Mouse (Mus musculus) spleen, postnatal 14 days (tissue): ENCODE data around the gene Gm11758.
"Not testable (repeated sequence)": the region's sequence is repeated elsewhere in the genome, so short reads cannot be mapped to it uniquely, and the experiment has no call there.

ENCODE experiments used
- DNase-seq, 2 experiments: peaks; one replicate each; pipeline ENCODE4 v3.0.0; 2021 to 2022; ENCODE audit warnings: low spot score in 2 of 2

The Gm11758 gene

DNA sequence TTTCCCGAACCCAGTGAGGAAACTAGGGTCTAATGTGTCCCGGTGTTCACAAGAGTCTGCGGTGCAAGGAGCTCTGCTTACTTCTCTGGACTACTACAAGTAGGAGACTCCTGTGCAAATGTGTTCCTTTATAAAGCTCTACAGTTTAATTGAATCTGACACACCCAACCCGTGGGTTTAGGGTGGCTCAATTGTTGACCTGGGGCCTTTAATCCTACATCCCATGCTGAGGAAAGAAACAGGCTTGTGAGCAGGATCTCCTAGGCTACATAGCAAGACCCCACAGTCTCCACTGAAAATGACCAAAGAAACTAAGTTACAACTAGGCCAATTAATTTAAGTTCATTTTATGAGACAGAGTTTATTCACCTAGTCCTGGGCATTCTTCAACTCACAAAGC, at the start of gene Gm11758:
Gene Gm11758, minus strand, starts transcription at position 101 of the 400 bp plus-strand sequence.
- DNase-seq = not testable (repeated sequence)

DNA sequence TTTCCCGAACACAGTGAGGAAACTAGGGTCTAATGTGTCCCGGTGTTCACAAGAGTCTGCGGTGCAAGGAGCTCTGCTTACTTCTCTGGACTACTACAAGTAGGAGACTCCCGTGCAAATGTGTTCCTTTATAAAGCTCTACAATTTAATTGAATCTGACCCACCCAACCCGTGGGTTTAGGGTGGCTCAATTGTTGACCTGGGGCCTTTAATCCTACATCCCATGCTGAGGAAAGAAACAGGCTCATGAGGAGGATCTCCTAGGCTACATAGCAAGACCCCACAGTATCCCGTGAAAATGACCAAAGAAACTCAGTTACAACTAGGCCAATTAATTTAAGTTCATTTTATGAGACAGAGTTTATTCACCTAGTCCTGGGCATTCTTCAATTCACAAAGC, 44.6 kb upstream of the Gm11758 start, which contains the start of gene Gm11756:
Gene Gm11756, minus strand, starts transcription at position 101 of the 400 bp plus-strand sequence.
- not testable (repeated sequence) for DNase-seq

DNA sequence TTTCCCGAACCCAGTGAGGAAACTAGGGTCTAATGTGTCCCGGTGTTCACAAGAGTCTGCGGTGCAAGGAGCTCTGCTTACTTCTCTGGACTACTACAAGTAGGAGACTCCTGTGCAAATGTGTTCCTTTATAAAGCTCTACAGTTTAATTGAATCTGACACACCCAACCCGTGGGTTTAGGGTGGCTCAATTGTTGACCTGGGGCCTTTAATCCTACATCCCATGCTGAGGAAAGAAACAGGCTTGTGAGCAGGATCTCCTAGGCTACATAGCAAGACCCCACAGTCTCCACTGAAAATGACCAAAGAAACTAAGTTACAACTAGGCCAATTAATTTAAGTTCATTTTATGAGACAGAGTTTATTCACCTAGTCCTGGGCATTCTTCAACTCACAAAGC, 29.8 kb upstream of the Gm11758 start, which contains the start of gene Gm13871:
Gene Gm13871, minus strand, starts transcription at position 101 of the 400 bp plus-strand sequence.
- not testable (repeated sequence) for DNase-seq

DNA sequence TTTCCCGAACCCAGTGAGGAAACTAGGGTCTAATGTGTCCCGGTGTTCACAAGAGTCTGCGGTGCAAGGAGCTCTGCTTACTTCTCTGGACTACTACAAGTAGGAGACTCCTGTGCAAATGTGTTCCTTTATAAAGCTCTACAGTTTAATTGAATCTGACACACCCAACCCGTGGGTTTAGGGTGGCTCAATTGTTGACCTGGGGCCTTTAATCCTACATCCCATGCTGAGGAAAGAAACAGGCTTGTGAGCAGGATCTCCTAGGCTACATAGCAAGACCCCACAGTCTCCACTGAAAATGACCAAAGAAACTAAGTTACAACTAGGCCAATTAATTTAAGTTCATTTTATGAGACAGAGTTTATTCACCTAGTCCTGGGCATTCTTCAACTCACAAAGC, 14.9 kb upstream of the Gm11758 start, which contains the start of gene Gm11757:
Gene Gm11757, minus strand, starts transcription at position 101 of the 400 bp plus-strand sequence.
- DNase-seq = not testable (repeated sequence)

- DNase-seq = no peak
These were observed 49.5 kb downstream of the Gm11758 start for GRCm38 (mm10) chr4:73826587-73826986.
